Mouse (Mus musculus) C2C12 (cell line): Measurements from ENCODE around the gene 1700028J19Rik. TPM values are rescaled to one million over a fixed set of nuclear protein-coding genes. Genes with fewer than 3 reads are reported as not detected.

Experiments
- H3K27me3 ChIP-seq: one replicate; pipeline ENCODE4 v1.6.1; 2011; ENCODE audit not compliant: control insufficient read depth, insufficient read depth, insufficient read length
- H3K36me3 ChIP-seq: one replicate; pipeline ENCODE4 v1.6.1; 2011; ENCODE audit not compliant: control insufficient read depth, insufficient read depth
- H3K4me3 ChIP-seq: one replicate; pipeline ENCODE4 v1.5.1; 2011; ENCODE audit warnings: mild to moderate bottlenecking, control low read depth; ENCODE audit not compliant: poor library complexity, insufficient read depth, severe bottlenecking
- H3K79me2 ChIP-seq: one replicate; pipeline ENCODE4 v1.6.1; 2011; ENCODE audit not compliant: control insufficient read depth, insufficient read depth
- H3K79me3 ChIP-seq: one replicate; pipeline ENCODE4 v1.6.1; 2011; ENCODE audit warnings: low read depth, control low read depth
- H3ac ChIP-seq: one replicate; pipeline ENCODE3; 2011; ENCODE audit warnings: low read depth; ENCODE audit not compliant: control insufficient read depth, insufficient read length
- CEBPB ChIP-seq: IDR thresholded peaks from one replicate; pipeline ENCODE4 v1.6.1; 2011; ENCODE audit warnings: low read depth, mild to moderate bottlenecking, control low read depth, moderate library complexity
- CTCF ChIP-seq: IDR thresholded peaks from one replicate; pipeline ENCODE4 v1.5.1; 2011; ENCODE audit not compliant: control insufficient read depth, insufficient read depth, insufficient read length
- FOSL1 ChIP-seq: IDR thresholded peaks from one replicate; pipeline ENCODE4 v1.8.0; 2011; ENCODE audit warnings: mild to moderate bottlenecking, low read length; ENCODE audit not compliant: poor library complexity, insufficient read depth, severe bottlenecking
- MAX ChIP-seq: IDR thresholded peaks from one replicate; pipeline ENCODE4 v1.6.1; 2011; ENCODE audit warnings: mild to moderate bottlenecking, control low read depth
- MYOD1 ChIP-seq: IDR thresholded peaks from one replicate; pipeline ENCODE4 v1.6.1; 2011; ENCODE audit warnings: low read depth; ENCODE audit not compliant: control insufficient read depth, insufficient read length
- MYOG ChIP-seq: IDR thresholded peaks from one replicate; pipeline ENCODE4 v1.6.1; 2011; ENCODE audit not compliant: control insufficient read depth, insufficient read length; ENCODE audit errors: extremely low read depth
- USF1 ChIP-seq: IDR thresholded peaks from one replicate; pipeline ENCODE4 v1.6.1; 2011; ENCODE audit warnings: low read depth, mild to moderate bottlenecking, control low read depth, moderate library complexity
- polyA plus RNA-seq: library from polyadenylated mRNA; unstranded; fragments of >200 nt; fragmentation: generic; extraction: Trizol; gene quantifications from one replicate; pipeline ENCODE4 v1.2.1, GENCODE M21; 2012; ENCODE audit warnings: missing spikeins

The 1700028J19Rik gene
- polyA plus RNA-seq, 1 experiment: 0.68 TPM

DNA sequence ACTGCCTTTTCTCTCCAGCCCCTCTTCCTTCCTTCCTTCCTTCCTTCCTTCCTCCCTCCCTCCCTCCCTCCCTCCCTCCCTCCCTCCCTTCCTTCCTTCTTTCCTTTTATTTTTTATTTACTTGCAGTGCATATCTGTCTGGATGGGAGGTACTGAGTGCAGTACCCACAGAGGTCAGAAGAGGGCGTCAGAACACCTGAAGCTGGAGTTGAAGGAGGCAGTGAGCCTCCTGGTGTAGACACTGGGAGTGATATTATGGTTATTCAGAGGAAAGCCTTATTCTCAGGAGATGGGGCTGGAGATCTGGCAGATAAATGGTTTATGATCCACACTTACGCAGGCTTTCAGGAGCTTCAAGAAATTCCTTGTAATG, 30.7 kb upstream of the 1700028J19Rik start:
- H3K4me3 ChIP-seq: no peak overlapping the region
- H3ac ChIP-seq: no peak overlapping the region
- H3K36me3 ChIP-seq: no peaks in the 10 kb centered on the region
- no peaks in the 10 kb centered on the region for H3K79me3 ChIP-seq
- no peaks in the 10 kb centered on the region for H3K79me2 ChIP-seq
- H3K27me3 ChIP-seq: peaks cover 43% of the 10 kb centered on the region
- TF ChIP-seq CTCF: no peak

DNA sequence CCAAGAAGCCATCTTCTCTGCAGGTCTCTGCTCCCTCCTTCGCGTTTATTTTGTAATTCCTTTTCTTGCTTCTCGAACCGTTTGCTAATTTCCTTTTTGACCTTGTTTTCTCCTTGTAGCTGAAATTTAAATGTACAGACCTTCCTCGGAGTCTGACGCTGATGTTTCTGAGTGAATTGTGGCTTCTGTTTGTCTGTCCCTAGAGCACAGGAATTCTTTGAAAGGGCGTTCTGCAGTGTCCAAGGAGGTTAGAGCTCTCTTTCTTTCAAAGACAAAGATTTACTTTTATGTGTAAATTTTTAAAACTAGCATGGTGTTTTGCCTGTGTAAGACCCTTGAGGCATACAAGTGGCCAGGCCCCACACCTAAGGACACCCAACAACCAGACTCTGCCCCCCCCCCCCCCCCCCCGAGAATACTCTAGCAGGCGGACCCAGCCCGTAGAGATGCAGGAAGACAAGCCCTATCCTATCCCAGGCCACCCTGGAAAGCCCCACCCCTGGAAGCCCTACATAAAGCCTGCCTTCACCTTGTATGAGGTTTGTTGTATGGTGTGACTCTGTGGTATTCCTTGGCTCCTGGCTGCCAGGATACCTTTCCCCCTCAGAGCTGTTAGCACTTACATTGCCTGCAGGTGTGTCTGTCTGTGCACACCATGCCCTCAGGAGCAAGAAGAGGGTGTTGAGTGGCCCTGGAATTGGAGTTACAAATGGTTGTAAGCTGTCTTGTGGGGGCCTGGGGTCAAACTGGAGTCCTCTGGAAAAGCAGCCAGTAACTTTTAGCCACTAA, 30.2 kb upstream of the 1700028J19Rik start:
- Histone ChIP-seq H3ac (no peak overlapping the region), H3K36me3 (no peaks in the 10 kb centered on the region), H3K27me3 (peaks cover 39% of the 10 kb centered on the region), H3K79me2 (no peaks in the 10 kb centered on the region), H3K4me3 (no peak overlapping the region), H3K79me3 (no peaks in the 10 kb centered on the region)
- TF ChIP-seq FOSL1 (no peak), MAX (no peak)

DNA sequence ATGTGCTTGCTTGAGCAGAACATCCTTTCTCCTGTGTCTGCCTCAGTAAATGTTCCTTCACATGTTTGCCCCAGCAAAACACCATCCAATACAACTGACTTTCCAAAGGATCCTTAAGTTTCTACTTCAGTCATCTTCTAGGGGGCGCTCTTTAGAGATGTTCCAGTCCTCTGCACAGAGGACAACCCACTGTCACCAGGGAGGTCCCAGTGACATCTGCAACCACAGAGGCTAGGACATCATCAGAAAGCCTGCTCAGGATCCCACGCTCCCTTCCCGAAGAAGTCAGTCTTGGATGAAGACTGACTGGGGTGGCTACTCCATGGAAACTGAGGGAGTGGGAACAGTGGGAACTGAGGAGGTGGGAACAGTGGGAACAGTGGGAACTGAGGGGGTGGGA, 29.1 kb upstream of the 1700028J19Rik start:
- no peaks in the 10 kb centered on the region for H3K79me2 ChIP-seq
- no peak for TF ChIP-seq MAX
- no peak for TF ChIP-seq MYOD1
- no peak for TF ChIP-seq CTCF
- no peak for TF ChIP-seq MYOG
- TF ChIP-seq USF1: no peak
- TF ChIP-seq FOSL1: no peak
- TF ChIP-seq CEBPB: no peak
- no peak overlapping the region for H3ac ChIP-seq
- H3K79me3 ChIP-seq: no peaks in the 10 kb centered on the region
- no peaks in the 10 kb centered on the region for H3K36me3 ChIP-seq
- H3K4me3 ChIP-seq: no peak overlapping the region
- H3K27me3 ChIP-seq: peaks cover 39% of the 10 kb centered on the region

DNA sequence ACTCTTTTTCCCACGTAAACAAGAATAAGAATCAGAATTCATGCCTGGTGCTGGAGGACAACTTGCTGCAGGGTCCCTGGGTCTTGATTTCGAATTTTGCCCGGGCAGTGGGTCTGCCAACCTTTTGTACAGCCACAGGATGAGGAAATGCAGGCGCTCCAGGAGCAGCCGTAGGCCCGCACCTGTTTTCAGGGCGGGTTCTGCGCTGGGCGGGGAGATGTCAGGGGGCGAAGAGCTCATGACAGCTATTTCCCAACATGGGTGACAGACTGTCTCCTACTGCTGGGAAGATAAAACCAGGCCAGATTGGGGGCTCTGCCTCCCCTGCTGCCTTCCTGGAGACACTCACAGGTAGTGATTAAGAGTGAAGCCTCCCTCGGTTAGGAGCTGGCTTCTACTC, 27.6 kb upstream of the 1700028J19Rik start:
- TF ChIP-seq MAX: no peak
- no peak for TF ChIP-seq CTCF
- no peak for TF ChIP-seq MYOD1
- TF ChIP-seq USF1: no peak
- TF ChIP-seq FOSL1: no peak
- TF ChIP-seq MYOG: no peak
- TF ChIP-seq CEBPB: no peak
- Histone ChIP-seq H3ac (no peak overlapping the region), H3K79me2 (no peaks in the 10 kb centered on the region), H3K4me3 (no peak overlapping the region), H3K27me3 (peaks cover 40% of the 10 kb centered on the region), H3K36me3 (no peaks in the 10 kb centered on the region), H3K79me3 (no peaks in the 10 kb centered on the region)

DNA sequence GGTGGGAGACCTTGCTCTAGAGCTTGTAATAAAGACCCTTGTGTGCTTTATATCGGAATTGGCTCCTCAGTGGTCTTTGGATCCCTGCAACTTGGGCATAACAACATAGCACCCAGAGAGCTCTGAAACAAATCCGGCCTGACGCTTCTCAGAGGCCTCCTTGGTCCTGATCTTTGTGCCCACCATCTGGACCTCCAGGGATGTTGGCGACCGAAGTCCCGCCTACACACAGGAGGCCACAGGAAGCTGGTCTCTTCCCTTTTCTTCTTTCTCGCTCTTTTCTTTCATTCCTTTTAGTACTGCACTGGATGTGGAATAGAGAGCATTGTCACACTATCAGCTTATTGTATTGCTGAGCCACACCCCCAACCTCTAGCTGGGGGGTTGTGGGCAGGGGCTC, 27.0 kb upstream of the 1700028J19Rik start:
- no peak overlapping the region for H3K4me3 ChIP-seq
- TF ChIP-seq MYOG: no peak
- TF ChIP-seq CTCF: no peak
- no peak for TF ChIP-seq USF1
- no peaks in the 10 kb centered on the region for H3K79me3 ChIP-seq

DNA sequence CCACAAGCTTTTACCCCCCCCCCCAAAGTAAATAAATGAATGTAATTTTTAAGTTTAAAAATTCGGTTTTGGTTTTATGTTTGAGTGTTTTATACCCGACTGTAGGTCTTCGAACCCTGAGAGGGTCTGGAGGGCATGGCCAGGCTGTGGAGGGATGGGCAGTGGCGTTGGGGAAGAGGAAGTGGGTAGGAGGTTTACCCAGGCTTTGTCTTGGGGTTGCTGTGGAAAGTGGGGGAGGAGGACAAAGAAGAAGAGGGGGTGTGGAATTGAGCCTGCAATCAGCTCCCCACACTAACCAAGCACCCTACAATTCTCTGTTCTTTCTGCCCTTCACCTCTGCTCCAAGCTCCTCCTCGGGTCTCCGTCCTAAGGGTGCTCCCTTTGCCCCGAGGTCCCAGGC, 26.1 kb upstream of the 1700028J19Rik start:
- H3K27me3 ChIP-seq: peaks cover 50% of the 10 kb centered on the region
- no peak for TF ChIP-seq MYOG
- no peak for TF ChIP-seq CTCF
- TF ChIP-seq MAX: no peak
- TF ChIP-seq CEBPB: no peak
- TF ChIP-seq USF1: no peak
- TF ChIP-seq FOSL1: no peak
- TF ChIP-seq MYOD1: no peak

More for the DNA sequence above, 27.0 kb upstream of the 1700028J19Rik start:
- Histone ChIP-seq H3K27me3 (peaks cover 41% of the 10 kb centered on the region), H3ac (no peak overlapping the region), H3K79me2 (no peaks in the 10 kb centered on the region), H3K36me3 (no peaks in the 10 kb centered on the region)

DNA sequence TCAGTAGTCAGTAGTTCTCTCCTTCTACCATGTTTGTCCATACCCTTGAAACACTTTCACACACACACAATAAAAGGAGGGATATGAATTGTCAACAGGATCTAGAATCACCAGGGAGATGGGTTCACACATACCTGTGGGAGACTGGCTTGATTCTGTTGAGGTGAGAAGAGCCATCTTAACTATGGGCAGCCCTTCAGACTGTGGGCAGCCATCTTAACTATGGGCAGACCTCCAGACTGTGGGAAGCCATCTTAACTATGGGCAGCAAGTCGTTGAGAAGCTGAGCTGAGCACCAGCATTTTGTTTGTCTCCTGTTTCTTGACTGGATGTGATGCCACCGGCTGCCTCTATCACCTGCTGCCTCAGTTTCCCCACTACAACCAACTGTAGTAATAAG, 24.8 kb upstream of the 1700028J19Rik start:
- no peak for TF ChIP-seq MAX
- no peak for TF ChIP-seq USF1
- TF ChIP-seq FOSL1: no peak
- no peak for TF ChIP-seq MYOD1
- no peak for TF ChIP-seq MYOG
- no peak for TF ChIP-seq CEBPB
- TF ChIP-seq CTCF: no peak
- Histone ChIP-seq H3ac (no peak overlapping the region), H3K27me3 (peaks cover 55% of the 10 kb centered on the region), H3K79me3 (no peaks in the 10 kb centered on the region), H3K36me3 (no peaks in the 10 kb centered on the region), H3K79me2 (no peaks in the 10 kb centered on the region), H3K4me3 (no peak overlapping the region)

More for the DNA sequence above, 26.1 kb upstream of the 1700028J19Rik start:
- Histone ChIP-seq H3K79me3 (no peaks in the 10 kb centered on the region), H3K79me2 (no peaks in the 10 kb centered on the region), H3K36me3 (no peaks in the 10 kb centered on the region), H3ac (no peak overlapping the region), H3K4me3 (no peak overlapping the region)
